Mouse (Mus musculus): Measurements from ENCODE around the gene Cfap65. TPM values are rescaled to one million over a fixed set of nuclear protein-coding genes. Genes with fewer than 3 reads are reported as not detected.
A peak's percentile ranks its signal among the peaks of the same experiment; 100 is the strongest.

Gene Cfap65
- total RNA-seq, 2 experiments from 2014 or later = not detected

- DNase-seq (ENCODE audit: low spot score in 2 of 2) = no peak
Observed at GRCm38 (mm10) chr1:74939762-74940161, 4.4 kb upstream of the Cfap65 start.

GRCm38 (mm10) chr1:74936221-74936830 lies 927 bp upstream of the Cfap65 start:
- DNase-seq (ENCODE audit: low spot score in 2 of 2) = no peak

GRCm38 (mm10) chr1:74927621-74928296 lies 7.6 kb downstream of the Cfap65 start:
- no peak for DNase-seq (ENCODE audit: low spot score in 2 of 2)

- DNase-seq (ENCODE audit: low spot score in 2 of 2) = no peak
Observed at GRCm38 (mm10) chr1:74926721-74927120, 8.7 kb downstream of the Cfap65 start.

GRCm38 (mm10) chr1:74924464-74924863 lies 10.9 kb downstream of the Cfap65 start:
- DNase-seq (ENCODE audit: low spot score in 2 of 2) = peak in 1 of 2 experiments; percentile 5

GRCm38 (mm10) chr1:74915706-74916105 lies 19.7 kb downstream of the Cfap65 start:
- DNase-seq (ENCODE audit: low spot score in 2 of 2) = no peak

GRCm38 (mm10) chr1:74902191-74902590 lies 33.2 kb downstream of the Cfap65 start:
- DNase-seq (ENCODE audit: low spot score in 2 of 2) = no peak

- no peak for DNase-seq (ENCODE audit: low spot score in 2 of 2)
Observed at GRCm38 (mm10) chr1:74901686-74902085, 33.7 kb downstream of the Cfap65 start.

GRCm38 (mm10) chr1:74900341-74901285 lies 34.8 kb downstream of the Cfap65 start:
- DNase-seq (ENCODE audit: low spot score in 2 of 2) = no peak

GRCm38 (mm10) chr1:74898656-74899431 lies 36.6 kb downstream of the Cfap65 start:
- DNase-seq (ENCODE audit: low spot score in 2 of 2) = no peak

GRCm38 (mm10) chr1:74897976-74898375 lies 37.4 kb downstream of the Cfap65 start:
- DNase-seq (ENCODE audit: low spot score in 2 of 2) = no peak

GRCm38 (mm10) chr1:74894966-74895365 lies 40.4 kb downstream of the Cfap65 start:
- DNase-seq (ENCODE audit: low spot score in 2 of 2) = peak in 1 of 2 experiments; percentile 62

- no peak for DNase-seq (ENCODE audit: low spot score in 2 of 2)
Observed at GRCm38 (mm10) chr1:74893134-74893855, 42.1 kb downstream of the Cfap65 start, which contains the start of gene Cryba2. TSS of gene Cryba2 (minus strand) at chr1:74893143.

GRCm38 (mm10) chr1:74892351-74893133 lies 42.9 kb downstream of the Cfap65 start:
- DNase-seq (ENCODE audit: low spot score in 2 of 2) = no peak

- DNase-seq (ENCODE audit: low spot score in 2 of 2) = peak in 1 of 2 experiments; percentile 46
Observed at GRCm38 (mm10) chr1:74891513-74891912, 43.9 kb downstream of the Cfap65 start.

- DNase-seq (ENCODE audit: low spot score in 2 of 2) = no peak
Observed at GRCm38 (mm10) chr1:74885369-74886042, 49.9 kb downstream of the Cfap65 start, which contains the start of gene Fev. TSS of gene Fev (minus strand) at chr1:74885419.

GRCm38 (mm10) chr1:74884196-74885141 lies 50.9 kb downstream of the Cfap65 start:
- DNase-seq (ENCODE audit: low spot score in 2 of 2) = no peak

GRCm38 (mm10) chr1:74883441-74883840 lies 52.0 kb downstream of the Cfap65 start:
- no peak for DNase-seq (ENCODE audit: low spot score in 2 of 2)

Data from gastrocnemius, postnatal 4 days (tissue).